Mouse (Mus musculus) ES-Bruce4 (cell line): Measurements from ENCODE around the gene Kcnd3.

Experiments
- CTCF ChIP-seq: IDR thresholded peaks from one replicate; pipeline ENCODE4 v1.8.1; 2011; ENCODE audit warnings: low read depth, low read length
- EP300 ChIP-seq: IDR thresholded peaks from 2 replicates; pipeline ENCODE4 v1.6.1; 2011; ENCODE audit warnings: low read depth, low read length; ENCODE audit not compliant: insufficient read depth
- POLR2A ChIP-seq: IDR thresholded peaks from one replicate; pipeline ENCODE4 v1.8.1; 2011; ENCODE audit warnings: low read length; ENCODE audit not compliant: insufficient read depth

DNA sequence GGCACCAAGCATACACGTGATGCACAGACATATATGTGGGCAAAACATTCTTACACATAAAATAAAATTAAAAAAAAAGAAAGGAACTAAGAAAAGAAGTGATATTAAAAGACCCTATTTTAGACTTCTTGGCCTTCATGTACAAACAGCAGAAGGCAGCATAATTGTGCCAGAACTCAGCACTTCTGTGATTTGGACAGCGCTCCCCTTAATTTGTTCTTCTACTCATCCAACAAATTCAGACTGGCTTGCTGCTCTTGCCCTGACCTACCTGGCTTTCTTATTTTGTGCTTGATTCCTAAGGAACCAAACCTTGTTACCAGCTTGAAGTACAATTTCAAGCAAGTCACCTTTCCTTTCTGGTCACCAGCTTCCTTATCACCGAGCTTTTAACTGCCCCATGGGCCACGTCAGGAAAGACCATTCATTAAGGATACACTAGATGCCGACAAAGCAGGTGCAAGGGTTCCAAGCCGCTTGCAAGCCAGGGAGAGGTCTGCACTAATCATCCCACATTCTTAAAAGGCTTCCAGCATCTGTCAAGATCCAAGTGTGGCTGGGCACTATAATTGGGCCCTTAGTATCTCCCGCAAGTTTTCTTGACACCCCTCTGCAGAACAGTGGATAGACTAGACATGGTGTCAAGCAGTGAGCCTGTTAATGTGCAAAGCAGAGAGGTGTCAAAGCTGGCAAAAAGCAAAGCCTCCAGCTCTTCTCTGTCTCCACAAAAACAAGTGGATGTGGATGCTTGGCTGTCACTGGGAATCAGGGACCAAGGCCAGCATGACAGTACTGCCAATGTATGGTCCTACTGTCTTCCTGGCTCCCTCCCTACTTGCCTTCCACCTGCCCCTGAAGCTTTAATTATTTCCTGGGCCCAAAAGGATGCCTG, 159.6 kb downstream of the Kcnd3 start:
- TF ChIP-seq EP300 (no peak), POLR2A (no peak), CTCF (no peak)
